Mouse (Mus musculus): ENCODE results near the gene Ube2l3.

DNA sequence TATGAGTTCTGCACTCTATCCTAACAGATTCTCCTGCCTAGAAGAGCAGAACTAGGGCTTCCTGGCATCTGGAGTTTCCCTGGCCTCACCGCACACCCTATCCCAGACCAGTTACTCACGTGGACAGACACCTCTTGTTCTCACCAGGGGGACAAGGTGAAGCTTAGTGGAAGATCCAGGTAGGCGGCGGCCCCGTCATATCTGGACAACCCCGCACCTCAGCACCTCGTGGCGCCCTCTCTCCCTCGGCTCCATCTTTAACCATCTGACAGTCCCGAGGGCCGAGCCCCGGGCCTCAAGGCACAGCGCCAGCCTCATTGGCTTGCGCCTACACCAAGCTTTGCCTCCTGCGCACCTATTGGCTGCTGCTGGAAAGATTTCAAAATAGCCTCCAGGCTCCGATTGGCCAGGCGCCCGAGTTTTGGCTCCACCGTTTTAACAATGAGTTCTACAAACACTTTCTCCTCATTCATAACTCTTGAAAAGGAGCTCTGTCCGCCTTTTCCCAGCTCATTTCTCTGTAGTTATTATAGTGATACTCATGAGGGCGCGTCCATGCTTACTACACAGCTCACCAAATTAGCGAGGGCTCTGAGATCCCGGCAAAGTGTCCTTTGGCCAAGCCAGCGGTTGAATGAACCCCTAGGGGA, 77.5 kb downstream of the Ube2l3 start, which contains the start of gene 2610318N02Rik:
- peak; percentile 29; the same call in 1 of the 2 replicates for TF ChIP-seq CTCF (IDR thresholded peaks at IDR 0.05; ENCODE audit: low read depth)
- TF ChIP-seq EP300 (IDR thresholded peaks at IDR 0.05; ENCODE audit: low read depth): no peak; the same call in 1 of the 2 replicates

Measured in liver, embryonic 14.5 days (tissue).